Mouse (Mus musculus) 3T3-L1 (cell line): ENCODE data around the gene Smarcd3.

Experiments
- DNase-seq: peaks from one replicate; pipeline ENCODE4 v3.0.0-alpha.2; 2015; ENCODE audit warnings: low read depth, low spot score

Smarcd3 gene

GRCm38 (mm10) chr5:24623986-24624821, at the start of gene Smarcd3:
TSS of gene Smarcd3 (minus strand) at chr5:24624411.
- DNase-seq = no peak

DNA sequence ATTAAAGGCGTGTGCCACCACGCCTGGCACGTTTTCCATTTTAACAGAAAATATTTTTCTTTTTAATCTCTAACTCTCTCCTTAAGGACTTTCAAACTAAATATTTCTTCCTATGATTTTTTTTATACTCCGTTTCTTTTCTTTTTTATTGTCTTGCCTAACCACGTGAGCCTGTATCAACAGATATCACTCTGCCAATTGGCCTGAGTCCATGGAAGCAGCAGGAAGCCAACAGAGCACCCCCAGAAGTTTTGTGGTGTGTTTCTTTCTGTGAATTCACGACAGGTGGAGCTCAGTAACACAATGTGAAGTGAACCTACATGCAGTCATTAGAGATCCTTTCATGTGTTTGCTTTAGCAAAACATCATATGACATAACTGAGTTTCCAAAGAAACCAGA, 37.2 kb upstream of the Smarcd3 start:
- no peak for DNase-seq

DNA sequence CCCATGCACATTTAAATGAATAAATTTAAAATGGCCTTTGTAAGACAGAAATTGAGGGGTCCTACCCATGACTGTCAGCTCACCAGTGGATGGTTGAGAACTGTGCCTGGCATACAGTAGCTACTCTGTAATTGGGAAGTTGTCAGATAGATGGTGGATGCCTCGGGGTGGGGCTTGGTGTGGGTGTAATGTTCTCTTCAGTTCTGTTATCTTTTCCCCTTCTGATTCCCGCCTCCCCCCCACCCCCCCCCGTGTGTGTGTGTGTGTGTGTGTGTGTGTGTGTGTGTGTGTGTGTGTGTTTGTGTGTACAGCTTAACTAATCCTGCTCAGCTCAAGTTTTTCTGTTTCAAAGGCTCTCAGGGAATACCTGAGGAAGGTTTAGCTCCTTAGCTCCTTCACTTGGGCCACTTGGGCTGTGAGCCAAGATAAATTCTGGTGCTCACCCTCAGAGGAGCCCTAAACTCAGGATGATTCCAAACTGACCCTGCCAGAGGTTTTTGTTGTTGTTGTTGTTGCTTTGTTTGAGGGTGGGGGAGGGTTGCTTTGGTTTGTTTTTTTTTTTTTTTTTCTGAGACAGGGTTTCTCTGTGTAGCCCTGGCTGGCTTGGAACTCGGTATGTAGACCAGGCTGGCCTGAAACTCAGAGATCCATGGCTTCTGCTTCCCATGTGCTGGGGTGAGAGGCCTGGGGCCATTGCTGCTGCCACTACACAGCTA, 35.7 kb upstream of the Smarcd3 start:
- DNase-seq = no peak

DNA sequence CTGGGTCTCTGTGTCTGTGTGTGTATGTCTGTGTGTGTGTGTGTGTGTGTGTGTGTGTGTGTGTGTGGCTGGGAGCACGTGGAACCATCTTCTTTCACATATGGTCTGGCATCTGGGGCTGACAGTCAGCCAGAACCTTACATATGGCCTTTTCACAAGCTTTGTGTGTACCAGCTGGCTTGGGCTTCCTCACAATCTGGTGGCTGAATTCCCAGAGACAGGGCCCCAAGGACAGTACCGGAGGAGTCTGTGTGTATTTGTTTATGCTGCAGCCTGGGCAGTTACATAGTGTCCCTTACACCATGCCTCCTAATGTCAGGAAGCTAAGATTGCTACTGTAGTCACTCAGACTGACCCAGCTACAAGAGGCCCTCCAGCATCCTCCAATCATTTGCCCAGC, 32.9 kb upstream of the Smarcd3 start:
- no peak for DNase-seq

- no peak for DNase-seq
Observed at GRCm38 (mm10) chr5:24654491-24654890, 30.3 kb upstream of the Smarcd3 start.

- DNase-seq = no peak
Observed at GRCm38 (mm10) chr5:24652780-24653179, 28.6 kb upstream of the Smarcd3 start.

DNA sequence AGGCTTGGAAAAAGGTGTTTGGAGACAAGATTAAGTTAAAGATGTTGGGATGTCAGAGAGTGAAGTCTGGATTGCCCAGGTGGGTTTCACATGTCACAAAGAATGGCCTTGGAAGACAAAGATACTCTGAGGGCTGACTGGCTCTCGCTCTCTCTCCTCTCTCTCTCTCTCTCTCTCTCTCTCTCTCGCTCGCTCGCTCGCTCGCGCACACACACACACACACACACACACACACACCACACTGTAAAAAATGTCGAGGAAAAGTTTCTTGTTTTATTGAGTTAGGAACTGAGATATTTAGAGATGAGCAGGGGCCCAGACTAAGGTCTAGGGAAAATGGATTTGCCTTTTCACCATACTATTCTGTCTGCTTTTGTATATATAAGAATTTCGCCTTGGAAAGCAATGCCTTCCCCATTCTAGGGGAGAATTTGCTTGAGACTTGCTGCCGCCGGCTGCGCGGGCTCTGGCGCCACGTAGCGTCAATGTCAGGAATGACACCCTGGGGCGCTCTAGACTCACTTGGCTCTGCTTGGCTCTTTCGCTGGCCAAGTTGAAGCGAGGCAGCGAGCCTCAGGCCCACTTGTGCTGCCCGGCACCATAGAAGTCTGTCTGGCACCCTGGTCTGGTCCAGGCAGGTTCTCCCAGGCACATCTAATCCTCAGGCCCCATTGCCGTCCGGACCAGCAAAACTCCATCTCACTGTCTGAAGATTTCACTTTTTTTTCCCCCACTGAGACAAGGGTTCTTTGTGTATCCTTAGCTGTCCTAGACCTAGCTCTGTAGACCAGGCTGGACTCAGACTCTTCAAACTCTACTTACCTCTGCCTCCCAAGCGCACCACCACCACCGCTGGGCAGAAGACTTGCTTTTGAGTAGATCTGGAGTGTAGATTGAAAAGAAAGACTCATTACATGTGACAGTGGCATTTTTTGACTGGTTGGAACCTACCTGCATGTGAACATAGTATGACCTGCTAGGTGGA, 27.8 kb upstream of the Smarcd3 start:
- DNase-seq = peak; percentile 79

GRCm38 (mm10) chr5:24651356-24651755, 27.1 kb upstream of the Smarcd3 start:
- DNase-seq = no peak

DNA sequence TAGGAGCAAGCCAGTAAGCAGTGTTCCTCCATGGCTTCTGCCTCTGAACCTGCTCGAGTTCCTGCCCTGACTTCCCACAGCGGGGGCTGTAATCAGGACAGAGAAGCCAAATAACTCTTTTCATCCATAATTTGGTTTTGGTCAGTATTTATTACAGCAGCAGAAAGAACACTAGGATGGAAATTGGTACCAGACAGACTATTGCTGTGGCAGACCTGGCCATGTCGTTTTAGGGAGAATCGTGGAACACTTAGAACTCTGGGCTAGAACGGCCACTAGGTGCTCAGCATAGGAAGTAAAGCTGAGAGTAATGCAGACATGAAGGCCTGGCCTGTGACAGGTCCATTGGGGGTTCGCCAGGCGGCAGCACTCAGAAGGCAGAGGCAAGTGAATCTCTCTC, 25.5 kb upstream of the Smarcd3 start:
- no peak for DNase-seq

DNA sequence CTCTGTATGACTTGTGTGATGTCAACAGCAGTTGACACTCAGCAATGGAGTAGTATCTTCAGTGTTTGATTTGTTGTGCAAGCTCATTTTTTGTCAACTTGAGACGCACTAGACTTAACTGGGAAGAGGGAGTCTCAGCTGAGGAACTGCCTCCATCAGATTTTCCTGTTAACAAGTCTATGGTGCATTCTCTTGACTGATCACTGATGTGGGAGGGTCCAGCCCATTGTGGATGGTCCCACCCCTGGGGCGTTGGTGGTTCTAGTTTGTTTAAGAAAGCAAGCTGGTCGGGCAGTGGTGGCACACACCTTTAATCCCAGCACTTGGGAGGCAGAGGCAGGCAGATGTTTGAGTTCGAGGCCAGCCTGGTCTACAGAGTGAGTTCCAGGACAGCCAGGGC, 25.0 kb upstream of the Smarcd3 start:
- no peak for DNase-seq

GRCm38 (mm10) chr5:24645454-24645853, 21.2 kb upstream of the Smarcd3 start:
- no peak for DNase-seq

- DNase-seq = no peak
Observed at GRCm38 (mm10) chr5:24639081-24639480, 14.9 kb upstream of the Smarcd3 start.

DNA sequence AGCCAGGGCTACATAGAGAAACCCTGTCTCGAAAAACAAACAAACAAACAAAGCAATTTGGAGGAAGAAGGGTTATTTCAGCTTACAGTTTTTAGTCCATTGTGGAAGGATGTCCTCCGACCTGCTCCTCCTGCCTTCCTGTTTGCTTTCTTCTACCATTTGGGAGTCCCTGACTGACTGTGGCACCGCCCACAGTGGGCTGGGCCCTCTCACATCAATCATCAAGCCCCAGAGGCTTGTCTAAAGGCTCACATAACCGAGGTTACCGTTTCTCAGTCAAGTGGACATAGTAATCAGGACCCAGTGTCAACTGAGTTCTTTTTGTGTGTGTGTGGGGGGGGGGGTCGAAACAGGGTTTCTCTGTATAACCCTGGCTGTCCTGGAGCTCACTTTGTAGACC, 13.9 kb upstream of the Smarcd3 start:
- DNase-seq = no peak

GRCm38 (mm10) chr5:24636987-24637386, 12.8 kb upstream of the Smarcd3 start:
- peak; percentile 41 for DNase-seq

DNA sequence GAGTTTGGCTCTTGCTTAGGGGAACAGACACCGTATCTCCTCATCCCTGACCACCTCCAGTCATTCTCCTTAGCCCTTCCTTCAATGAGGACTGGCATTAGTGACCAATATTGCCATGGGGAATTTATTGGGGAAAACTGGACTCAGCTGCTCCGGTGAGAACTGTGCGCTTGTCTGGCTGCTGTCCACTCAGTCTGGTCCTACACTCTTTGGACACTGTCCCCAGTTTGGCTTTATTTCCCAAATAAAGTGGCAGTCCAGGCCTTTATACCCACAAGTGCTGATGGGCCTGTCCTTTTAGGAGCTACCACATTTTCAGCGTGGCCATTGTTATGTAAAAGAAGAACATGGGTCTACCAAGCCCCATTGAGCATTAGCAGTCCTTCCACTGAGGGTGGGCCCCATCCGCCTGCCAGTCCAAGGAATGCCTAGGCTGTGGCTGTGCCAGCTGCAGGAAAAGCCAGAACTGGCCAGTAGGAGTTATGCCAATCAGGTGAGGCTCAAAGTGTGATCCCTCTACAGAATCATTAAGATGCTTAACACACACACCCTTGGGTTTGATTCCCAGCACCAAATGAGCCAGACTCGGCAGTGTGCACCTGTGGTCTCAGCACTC, 11.4 kb upstream of the Smarcd3 start:
- DNase-seq = no peak

- no peak for DNase-seq
Observed at GRCm38 (mm10) chr5:24635093-24635492, 10.9 kb upstream of the Smarcd3 start.

- no peak for DNase-seq
Observed at GRCm38 (mm10) chr5:24629712-24630111, 5.5 kb upstream of the Smarcd3 start.

- no peak for DNase-seq
Observed at GRCm38 (mm10) chr5:24624822-24625120, 560 bp upstream of the Smarcd3 start.

GRCm38 (mm10) chr5:24623041-24623985, 898 bp downstream of the Smarcd3 start:
- no peak for DNase-seq

DNA sequence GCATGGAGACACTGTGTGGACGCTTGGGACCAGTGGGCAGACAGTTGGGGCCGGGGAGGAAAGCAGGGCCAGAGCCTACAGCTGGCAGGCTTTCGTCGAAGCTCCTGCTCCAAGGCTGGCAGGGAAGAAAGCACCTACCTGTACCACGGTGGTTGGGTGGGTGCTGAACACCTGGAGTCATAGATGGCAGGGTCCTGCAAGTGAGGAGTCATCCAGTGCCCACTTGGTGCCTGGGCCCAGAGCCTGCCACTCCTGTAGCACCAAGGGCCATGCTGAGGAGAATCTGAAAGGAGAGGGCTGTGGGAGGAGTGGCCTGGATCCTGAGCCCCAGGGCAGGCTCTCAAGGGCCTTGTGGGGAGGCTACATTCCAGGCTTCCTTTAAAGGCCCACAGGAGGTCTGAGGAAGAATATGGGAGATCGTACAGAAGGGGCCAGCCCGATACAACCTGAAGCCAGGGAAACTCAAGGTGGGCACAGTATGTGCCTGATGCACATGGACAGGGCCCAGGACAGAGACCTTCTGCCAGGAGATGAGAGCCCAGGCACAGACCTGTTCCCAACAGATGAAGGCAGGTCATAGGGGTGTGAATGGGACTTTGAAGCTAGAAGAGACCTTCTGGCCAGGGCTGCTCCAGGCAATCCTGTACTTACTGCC, 1.7 kb downstream of the Smarcd3 start:
- DNase-seq = no peak
